Mouse (Mus musculus) left cerebral cortex, adult 11 months (tissue): ENCODE measurements at regions not wholly inside any gene's neighbourhood (a gene's known extent, or its start where the extent isn't known, plus 50 kb on each side); places are given as distances from the start of the nearest gene placed in this dataset.

ENCODE experiments used
- DNase-seq: peaks from one replicate; pipeline ENCODE4 v3.0.0; 2022; ENCODE audit warnings: low spot score

DNA sequence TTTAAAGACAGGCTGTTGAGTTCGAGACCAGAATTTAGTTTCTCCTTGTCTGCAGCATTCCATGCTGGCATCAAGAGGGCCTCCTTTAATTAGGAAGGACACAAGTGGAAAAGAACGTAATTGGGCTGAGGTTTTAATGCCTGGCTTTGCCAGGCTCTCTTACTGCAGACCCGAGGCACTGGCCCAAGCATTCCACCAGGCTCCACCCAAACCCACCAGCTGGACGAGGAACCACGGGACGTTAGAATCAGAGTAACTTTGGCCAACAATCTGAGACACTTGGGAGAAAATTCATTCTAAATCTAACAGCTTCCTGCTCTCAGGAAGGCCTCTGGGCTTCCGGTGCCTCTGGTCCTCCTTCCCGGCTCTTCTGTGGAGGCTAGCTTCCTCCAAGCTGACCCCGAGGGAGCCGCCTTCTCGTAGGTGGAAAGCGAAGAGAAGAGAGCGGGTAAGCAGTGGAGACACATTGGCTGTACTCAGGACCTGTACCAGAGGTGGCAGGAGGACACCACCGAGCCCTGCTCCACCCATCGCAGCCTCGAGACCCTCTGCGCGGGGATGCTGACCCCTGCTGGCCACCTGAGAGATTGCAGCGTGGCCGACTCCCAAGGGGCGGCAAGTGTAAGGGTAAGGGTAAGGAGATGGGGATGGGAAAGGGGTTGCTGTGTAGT lies 105.5 kb downstream of the Tmem17 start:
- peak; percentile 64 for DNase-seq

DNA sequence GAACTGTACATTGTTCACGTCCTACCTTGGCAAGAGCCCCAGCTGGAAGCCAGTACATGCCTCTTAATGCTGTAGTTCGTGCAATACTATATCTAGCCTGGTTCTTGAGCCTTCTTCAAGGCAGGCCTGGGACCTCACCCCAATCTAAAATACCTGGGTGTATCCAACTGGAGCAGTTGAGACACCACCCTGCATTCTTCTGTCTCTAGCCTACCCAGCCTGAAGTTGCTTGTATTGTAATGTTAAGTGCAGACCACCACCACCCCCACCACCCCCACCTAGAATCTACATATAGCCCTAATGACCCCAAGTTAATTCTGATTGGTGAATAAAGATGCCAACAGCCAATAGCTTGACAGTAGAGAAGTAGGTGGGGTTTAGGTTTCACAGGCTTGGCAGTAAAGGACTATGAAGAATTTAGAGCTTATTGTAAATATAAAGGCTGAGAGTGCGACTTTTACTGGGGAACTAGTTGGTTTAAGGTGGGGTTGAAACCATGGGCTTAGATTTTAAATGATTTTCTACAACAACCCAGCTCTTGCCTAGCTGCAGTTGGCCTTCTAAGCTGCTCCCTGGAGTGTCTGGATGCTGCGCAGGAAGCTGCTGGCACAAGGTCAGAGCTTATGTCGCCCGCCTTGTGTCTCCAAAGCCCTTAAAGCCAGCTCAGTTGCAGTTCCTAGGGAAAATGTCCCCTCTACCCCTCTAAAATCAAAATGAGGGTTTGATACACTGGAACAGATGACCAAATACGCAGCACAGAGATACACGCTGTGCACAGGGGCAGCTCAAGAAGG lies 109.2 kb downstream of the Tmem17 start:
- DNase-seq, result no peak

DNA sequence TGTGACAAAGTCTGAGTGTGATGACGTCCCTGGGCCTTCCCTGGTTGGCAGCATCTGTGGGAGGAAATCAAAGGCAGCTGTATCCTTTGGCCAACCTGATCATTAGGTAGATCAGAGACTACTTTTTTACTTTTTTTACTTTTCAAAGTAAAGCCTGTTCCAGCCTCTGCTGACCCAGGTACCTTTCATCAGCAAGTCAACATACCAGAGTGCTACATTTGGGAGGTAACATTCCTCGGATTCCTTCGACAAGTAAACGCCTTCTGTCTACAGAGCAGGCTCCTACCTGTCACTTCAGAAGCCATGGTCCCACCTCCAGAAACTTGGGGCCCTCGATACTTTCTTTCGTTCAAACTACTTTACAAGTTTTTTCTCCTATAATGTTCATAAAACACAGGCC lies 110.0 kb downstream of the Tmem17 start:
- DNase-seq, result no peak

DNA sequence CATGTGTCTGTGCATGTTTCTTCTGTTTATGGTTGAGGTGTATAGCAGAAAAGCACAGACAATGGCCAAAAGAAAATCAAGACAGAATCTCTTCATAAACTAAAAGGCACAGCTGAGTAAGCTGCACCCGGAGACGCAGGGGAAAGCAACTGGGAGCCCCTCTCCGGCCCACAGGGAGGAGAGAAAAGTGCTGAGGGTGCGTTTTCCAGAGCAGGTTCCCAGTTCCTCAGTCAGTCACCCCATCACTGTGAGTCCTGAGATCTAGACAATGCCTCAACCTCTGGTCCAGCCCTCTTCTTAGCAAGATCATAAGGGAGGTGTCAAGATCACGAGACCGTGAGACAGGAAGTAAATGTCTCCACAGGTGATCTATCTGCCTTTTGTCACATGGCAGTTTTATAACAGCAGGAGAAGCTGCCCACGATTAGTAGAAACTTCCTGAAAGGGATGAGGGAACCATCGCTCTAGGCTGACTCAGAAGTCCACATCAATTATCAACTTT lies 110.7 kb downstream of the Tmem17 start:
- no peak for DNase-seq

DNA sequence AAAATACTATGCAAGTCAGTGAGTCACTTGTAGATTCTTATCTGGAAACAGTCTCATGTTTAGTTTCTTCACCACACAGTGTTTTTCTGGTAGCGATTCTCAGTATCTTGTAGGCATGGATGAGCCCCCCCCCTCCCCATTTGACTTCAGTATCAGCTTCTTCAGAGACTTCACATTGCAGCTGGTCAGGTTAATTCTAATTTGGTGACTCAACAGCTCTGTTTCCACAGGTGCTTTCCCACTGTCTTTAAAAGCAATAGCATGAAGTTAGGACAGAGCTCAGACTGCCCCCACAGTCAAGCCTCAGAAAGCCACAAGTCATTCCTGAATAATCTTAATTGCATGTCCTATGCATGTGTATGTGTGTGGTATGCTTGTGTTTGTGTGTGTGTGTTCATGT lies 114.5 kb downstream of the Tmem17 start:
- no peak for DNase-seq

DNA sequence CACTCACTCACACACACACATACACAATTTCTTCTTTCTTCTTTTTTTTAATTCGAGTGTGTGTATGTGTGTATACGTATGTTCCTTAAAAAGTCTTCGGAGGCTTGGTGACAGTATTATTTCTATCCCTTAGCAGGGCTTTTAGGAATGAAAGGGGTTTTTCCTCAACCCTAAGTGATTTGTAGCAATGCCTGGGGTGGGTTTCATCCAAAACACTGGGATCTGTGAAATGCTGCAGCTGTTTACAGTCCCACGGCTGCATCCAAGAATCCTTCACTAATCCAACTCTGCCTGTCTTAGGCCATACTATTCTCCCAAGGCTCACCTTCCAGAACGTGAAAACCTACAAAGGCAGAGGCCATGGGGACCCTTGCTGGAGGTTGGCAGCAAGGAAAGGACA lies 116.6 kb downstream of the Tmem17 start:
- no peak for DNase-seq

DNA sequence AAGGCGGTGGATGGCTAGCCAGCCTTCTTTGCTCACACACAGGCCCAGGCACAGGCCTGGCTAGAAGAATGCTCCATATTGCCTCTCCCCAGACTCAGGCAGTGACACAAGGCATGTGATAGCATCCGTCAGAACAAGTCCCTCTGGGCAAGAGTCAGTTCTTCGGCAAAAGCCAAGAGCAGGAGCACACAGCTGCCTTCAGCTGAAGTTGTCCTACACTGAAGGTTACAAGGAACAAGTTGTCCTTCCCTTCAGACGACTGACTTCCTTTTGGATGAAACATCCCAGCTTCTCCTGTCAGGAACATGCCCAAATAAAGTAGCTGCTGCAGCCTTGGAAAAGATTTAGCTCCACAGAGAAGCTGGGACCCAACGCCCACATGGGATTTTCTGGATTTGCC lies 117.1 kb downstream of the Tmem17 start:
- no peak for DNase-seq

DNA sequence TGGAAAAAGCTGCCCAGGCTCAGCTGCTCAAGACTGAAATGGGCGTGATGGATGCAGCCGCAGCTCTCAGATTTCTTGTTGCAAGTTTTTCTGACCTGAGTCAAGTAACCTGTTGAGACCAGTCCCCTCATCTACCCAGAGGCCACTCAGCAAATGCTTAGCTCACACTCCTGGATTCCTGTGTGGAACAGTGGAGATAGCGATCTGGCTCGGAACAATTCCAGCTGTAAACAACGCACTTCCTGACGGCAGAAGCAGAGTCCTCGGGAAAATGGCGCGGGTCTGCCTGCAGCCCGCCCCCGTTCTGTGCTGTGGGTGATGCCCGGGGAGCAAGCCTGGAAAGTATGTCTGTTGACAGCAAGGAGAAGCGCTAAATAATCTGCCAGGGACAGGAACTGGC lies 117.7 kb downstream of the Tmem17 start:
- no peak for DNase-seq

DNA sequence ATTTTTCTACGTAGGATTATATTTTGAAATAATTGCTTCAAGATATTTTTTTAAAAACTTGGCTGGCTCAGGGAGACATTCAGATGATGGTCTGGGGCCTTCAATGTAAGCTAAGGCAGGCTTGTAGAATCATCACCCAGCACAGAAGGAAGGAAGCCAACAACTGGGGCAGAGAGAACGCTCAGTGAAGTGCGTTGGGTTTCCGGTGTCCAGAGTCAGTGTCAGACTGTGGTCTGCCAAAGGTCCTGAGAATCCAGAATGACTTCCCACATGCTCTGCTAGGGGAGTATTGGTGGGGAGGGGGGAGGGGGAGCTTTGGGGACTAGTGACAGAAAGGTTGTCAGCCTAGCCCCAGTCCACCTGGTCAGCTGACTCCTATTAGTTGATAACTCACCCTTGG lies 118.1 kb downstream of the Tmem17 start:
- no peak for DNase-seq

DNA sequence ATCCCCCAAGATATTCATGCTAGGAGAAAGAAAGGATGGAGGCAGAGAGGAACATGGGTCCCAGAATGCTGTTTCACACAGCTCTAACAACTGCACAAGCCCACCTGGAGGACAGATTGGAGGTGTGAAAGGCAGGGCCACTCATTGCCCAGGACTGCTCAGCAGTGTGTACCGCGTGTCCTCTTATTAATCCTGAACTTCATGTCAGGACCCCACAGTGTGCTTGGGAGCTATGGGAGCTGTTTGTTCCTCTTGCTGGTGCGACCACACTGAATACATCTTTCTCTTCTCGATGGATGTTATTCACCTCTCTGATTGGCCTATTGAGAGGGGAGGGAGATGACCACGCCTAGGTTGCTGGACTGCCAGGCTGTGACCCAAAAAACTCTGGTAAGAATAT lies 119.1 kb downstream of the Tmem17 start:
- DNase-seq, result no peak

DNA sequence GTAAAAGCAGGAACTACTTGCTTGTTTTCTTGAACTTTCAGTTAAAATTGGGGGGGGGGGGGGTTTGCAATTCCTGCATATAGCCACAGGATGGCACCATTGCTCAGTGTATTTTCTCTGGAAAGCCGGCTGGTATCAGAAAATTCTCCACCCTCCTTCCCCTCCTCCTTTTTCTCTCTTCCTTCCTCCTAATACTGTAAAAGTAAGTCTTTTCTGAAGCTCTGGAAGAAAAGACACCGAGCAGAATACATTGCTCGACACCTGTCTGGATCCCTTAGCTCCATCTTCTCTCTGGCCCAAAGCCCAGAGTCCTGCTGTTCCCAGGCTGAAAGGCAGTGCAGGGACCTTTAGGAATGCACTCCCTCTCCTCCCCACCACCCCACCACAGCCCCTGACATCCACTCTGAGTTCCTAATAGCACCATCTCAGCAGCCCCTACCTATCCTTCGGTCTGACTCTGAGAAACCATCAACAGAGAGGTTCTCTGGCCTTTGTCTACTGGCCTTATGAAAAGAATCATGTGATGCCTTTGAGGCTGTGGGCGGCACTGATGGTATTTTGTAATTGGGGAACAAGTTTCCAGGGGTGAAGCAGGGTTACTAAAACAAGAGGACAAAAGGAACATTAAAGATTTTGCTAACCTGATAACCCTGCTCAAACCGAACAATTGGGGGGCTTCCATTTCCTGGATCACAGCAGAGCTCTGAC lies 119.9 kb downstream of the Tmem17 start:
- no peak for DNase-seq

DNA sequence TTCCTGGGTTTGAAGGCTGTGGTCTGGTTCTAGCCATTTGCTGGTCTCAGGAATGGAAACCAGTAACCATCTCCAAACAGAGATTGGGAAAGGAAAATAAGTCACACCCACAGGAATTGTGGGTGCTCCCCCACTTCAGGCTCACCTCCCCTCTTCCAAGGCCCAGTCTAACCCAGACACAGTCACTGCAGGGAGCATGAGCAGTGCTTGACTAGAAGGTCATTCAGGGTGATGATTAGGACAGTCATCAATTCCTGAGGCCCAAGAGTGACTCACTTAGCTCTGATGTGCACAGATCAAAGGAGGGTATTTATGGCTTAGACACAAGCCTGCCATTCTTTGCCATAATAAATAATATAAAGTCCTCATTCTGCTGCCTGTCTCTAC lies 120.4 kb downstream of the Tmem17 start:
- no peak for DNase-seq

DNA sequence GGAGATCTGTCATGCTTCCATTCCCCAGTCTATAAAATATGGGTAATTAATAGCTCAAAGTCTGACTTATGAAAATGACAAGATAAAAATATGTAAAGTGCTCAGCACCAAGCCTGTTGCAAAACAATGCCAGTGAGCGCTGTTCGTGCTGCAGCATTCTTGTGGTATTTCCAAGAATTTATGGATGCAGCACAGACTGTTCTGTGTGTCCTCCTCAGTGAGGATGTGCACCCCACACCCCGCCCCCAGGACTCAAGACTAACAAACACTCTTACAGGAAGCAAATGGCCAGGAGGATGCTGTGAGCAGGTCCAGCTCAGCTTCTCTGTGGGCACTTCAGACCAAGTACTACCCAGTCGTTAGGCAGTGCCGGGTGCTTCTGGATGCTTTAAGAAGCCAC lies 121.1 kb downstream of the Tmem17 start:
- DNase-seq, result no peak

DNA sequence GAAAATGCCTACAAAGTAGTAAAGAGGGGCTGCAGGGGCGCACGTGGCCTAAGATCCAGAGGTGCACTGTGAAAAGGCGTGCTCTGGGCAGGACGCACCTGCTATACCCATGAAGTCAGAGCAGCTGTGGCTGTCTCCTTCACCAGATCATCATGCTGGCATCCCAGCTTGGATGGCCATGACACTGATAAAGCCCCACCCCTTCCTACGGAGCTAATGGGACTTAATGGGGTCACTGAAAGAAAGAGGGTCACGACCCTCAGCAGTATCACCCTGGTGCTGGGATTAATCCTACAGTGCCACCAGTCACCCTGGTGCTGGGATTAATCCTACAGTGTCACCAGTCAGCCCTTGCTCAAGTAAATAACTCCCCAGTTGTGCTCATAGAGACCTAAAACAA lies 122.1 kb downstream of the Tmem17 start:
- DNase-seq, result no peak

DNA sequence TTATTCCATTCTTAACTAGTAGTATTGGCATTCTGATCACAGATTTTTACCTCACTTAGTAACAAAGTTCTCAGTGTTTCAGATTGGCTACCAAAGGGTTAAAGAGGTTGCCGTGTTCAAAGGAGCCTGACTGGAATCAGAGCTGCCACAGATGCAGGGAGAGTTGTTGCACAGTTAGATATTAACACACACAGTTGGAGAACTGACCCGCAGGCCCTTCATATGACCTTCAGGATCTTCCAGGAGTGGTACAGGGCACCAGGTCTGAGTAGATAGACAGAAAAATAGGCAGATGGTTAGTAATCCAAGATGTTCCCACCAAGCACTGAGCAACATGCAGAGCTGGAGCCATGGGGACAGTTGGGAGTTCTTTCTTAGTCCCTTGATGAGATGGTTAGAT lies 123.1 kb downstream of the Tmem17 start:
- no peak for DNase-seq

DNA sequence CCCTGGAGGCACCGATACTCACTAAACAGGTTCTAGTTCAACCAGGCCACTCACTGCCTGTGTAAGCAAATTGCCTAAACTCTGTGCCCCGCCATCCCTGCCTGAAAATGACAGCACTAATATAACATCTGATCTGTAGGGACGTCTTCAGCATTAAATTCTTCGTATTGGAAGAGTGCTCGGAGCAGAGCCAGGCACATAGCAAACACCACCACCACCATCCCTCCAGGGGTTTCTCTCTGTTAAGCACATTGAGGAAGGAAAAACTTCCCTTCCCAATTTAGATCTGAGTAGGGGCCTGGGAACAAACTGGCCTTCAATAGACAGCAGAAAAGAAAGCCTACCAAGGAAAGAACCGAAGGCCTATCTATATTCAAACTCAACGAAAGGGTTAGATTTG lies 124.4 kb downstream of the Tmem17 start:
- DNase-seq, result no peak

DNA sequence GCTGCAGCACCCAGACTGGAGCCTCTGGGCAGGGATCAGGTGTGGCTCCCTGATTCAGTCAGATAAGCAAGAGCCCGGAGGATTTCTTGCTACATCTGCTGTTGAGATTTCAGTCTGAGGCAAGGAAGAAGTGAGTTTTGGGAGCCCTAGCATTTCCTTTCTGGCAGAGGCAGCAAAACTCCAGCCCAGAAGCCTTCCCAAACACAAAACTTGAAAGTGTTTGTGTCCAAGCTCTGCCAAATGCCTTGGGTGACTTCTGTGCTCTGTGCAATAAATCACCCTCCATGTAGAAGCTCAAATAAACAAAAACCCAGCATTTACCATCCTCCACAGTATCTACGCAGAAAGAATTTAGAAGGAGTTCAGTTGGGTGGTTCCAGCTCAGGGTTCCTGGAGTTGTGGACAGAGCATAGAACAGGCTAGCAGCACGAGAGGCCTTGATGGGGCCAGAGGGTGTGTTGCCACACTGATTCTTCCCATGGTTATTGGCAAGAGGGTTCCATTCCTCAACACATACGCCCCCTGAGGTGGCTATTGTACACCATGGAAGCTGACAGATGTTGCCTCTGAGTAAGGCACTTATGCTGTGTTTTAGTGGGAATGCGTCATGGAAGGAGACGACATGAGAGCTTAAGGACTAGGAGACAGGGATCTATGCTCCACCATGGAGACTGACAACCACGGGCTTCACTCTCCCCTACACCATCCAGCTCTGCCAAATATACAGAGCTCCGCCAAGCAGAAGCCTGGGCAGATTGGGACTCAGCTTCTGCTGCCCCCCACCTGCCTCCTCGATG lies 125.1 kb downstream of the Tmem17 start:
- DNase-seq, result no peak

DNA sequence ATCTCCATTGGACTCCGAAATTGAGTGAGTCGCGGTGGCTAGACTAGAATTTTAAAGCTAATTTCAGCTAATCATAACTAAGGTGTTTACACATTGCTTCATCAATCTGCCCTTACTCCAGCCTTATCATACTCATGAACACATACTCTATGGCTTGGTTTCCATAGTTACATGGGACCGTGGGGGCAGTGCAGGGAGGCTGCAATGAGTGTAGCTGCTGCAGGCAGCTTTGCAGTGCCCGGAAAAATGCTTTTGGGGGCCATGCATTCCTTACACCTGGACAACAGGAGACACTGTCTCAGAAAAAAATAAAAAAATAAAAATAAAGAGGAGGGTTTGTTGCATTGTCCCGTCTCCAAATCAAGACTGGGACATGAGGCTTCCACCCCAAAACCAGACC lies 126.3 kb downstream of the Tmem17 start:
- DNase-seq, result no peak

DNA sequence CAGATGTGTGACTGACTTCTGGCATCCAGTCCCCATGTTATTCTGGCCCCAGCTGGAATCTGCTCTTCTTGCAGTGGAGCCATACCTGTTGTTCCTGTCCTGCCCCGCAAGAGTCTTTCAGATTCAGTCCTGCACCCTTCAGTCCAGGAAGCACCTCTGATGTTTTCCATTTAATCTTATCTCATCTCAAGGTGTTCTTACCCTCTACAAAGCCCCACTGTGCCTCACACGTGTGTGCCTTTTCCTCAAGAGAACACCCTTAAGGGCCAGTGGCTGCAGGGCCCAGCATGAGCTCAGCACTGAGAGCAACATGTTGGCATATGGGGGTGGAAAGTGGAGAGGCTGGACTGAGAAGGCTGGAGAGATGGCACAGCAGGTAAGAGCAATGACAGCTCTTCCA lies 126.8 kb downstream of the Tmem17 start:
- no peak for DNase-seq

DNA sequence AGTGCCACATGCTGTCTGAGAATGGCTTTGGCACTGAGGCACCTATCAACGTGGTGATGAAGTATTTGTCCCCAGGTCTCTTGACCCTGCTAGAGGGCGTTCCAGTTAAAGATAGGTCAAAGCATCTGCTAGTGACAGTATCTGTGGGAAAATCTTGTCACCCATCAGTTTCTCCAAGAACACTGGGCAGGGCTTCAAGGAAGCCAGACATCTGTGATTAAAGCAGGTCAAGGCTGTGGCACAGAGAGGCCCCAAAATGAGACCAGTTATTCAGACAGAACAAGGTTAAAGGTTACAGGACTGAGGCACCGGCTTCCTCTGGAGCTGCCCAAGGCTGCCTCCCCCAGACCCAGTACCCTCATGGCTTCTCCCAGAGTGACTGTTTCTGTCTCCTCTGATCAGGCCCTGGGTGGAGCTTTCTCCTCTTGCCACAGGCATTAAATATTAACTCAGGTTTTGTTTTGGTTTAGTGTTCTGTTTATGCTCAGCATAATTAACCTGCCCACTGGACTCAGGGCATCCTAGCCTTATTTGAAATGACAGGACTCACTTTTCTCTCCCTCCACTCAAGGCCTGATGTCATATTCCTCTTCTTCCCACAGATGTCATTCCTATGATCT lies 128.6 kb downstream of the Tmem17 start:
- DNase-seq, result no peak

DNA sequence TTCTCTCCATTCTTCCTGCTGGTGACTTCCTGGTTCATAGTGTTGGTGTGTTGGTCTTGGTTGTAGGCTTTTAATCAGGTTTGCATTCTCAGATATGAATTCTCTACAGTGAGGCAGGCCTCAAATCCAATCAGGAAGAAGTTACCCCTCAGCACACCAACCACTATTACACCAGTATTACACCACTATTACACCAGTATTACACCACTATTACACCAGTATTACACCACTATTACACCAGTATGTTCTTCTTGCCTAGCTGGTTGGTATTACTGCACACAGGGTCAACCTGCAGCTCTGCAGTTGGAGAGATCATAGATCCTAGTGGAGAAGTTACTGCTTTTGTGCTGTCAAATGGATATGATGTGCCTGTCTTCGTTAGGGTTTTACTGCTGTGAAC lies 129.6 kb downstream of the Tmem17 start:
- no peak for DNase-seq
